Mouse (Mus musculus) cortical plate, adult 2 months (tissue): ENCODE measurements around the gene Spg20. TPM values are rescaled to one million over a fixed set of nuclear protein-coding genes. Genes with fewer than 3 reads are reported as not detected.
A peak's percentile ranks its signal among the peaks of the same experiment; 100 is the strongest.

ENCODE experiments used
- H3K27ac ChIP-seq: fragments of 200-500 bp; 2 replicates; pipeline ENCODE4 v1.5.1; 2012; ENCODE audit warnings: low read length, control low read depth, inconsistent platforms; ENCODE audit not compliant: insufficient read depth
- H3K4me1 ChIP-seq: fragments of 200-500 bp; 2 replicates; pipeline ENCODE4 v1.6.1; 2011; ENCODE audit warnings: low read length; ENCODE audit not compliant: control insufficient read depth, insufficient read depth
- H3K4me3 ChIP-seq: fragments of 200-500 bp; 2 replicates; pipeline ENCODE4 v1.5.1; 2011; ENCODE audit warnings: mild to moderate bottlenecking, low read length, control low read depth; ENCODE audit not compliant: insufficient read depth
- CTCF ChIP-seq: fragments of 200-500 bp; IDR thresholded peaks from 2 replicates; pipeline ENCODE4 v1.5.1; 2011; ENCODE audit warnings: mild to moderate bottlenecking, control low read depth, low read length; ENCODE audit not compliant: insufficient read depth; ENCODE audit errors: extremely low read depth
- POLR2A ChIP-seq: fragments of 200-500 bp; IDR thresholded peaks from 2 replicates; pipeline ENCODE4 v1.6.1; 2011; ENCODE audit warnings: mild to moderate bottlenecking, low read length, control low read depth; ENCODE audit not compliant: insufficient read depth; ENCODE audit errors: extremely low read depth
- polyA plus RNA-seq: library from polyadenylated mRNA; depleted of rRNA; stranded (reverse); fragments of >200 nt; gene quantifications from 2 replicates; pipeline ENCODE4 v1.2.3, GENCODE M21; 2012; rRNA removed

The Spg20 gene
- polyA plus RNA-seq = 19.5 and 20.2 TPM in 2 replicates

GRCm38 (mm10) chr3:55111935-55112709 lies at the start of gene Spg20:
Gene Spg20 (plus strand): TSS chr3:55112108.
- Histone ChIP-seq H3K4me1 (peaks cover 3% of the 10 kb centered on the region), H3K27ac (peak within 1 kb of the TSS; percentile 71; the same call in 1 of the 2 replicates), H3K4me3 (peak within 1 kb of the TSS; percentile 65)
- TF ChIP-seq POLR2A (peak; percentile 88), CTCF (peak; percentile 74)

- TF ChIP-seq POLR2A (no peak), CTCF (no peak)
- H3K4me3 ChIP-seq = no peak overlapping the region
- no peak overlapping the region for H3K27ac ChIP-seq
- peaks cover 2% of the 10 kb centered on the region for H3K4me1 ChIP-seq
These were observed 49.3 kb upstream of the Spg20 start for GRCm38 (mm10) chr3:55062653-55063052.

GRCm38 (mm10) chr3:55064396-55064795 lies 47.5 kb upstream of the Spg20 start:
- H3K27ac ChIP-seq = no peak overlapping the region
- peaks cover 5% of the 10 kb centered on the region for H3K4me1 ChIP-seq
- H3K4me3 ChIP-seq = no peak overlapping the region
- TF ChIP-seq POLR2A (no peak), CTCF (peak; percentile 92)

- Histone ChIP-seq H3K4me3 (no peak overlapping the region), H3K27ac (no peak overlapping the region), H3K4me1 (peaks cover 5% of the 10 kb centered on the region)
- TF ChIP-seq CTCF (no peak), POLR2A (no peak)
These were observed 45.9 kb upstream of the Spg20 start for GRCm38 (mm10) chr3:55065738-55066665.

GRCm38 (mm10) chr3:55066666-55067023 lies 45.3 kb upstream of the Spg20 start:
- Histone ChIP-seq H3K4me3 (no peak overlapping the region), H3K4me1 (peaks cover 5% of the 10 kb centered on the region), H3K27ac (no peak overlapping the region)
- no peak for TF ChIP-seq CTCF
- TF ChIP-seq POLR2A = no peak

- no peak for TF ChIP-seq CTCF
- TF ChIP-seq POLR2A = 0 out of 2 replicates have a peak, but pooled peaks have one; percentile 32
- Histone ChIP-seq H3K4me1 (peaks cover 5% of the 10 kb centered on the region), H3K4me3 (no peak overlapping the region), H3K27ac (no peak overlapping the region)
These were observed 44.0 kb upstream of the Spg20 start for GRCm38 (mm10) chr3:55067791-55068434.

GRCm38 (mm10) chr3:55074576-55075293 lies 37.2 kb upstream of the Spg20 start:
- no peak overlapping the region for H3K27ac ChIP-seq
- no peaks in the 10 kb centered on the region for H3K4me1 ChIP-seq
- TF ChIP-seq CTCF = no peak
- TF ChIP-seq POLR2A = no peak
- H3K4me3 ChIP-seq = no peak overlapping the region

GRCm38 (mm10) chr3:55075294-55075648 lies 36.6 kb upstream of the Spg20 start:
- H3K4me3 ChIP-seq = no peak overlapping the region
- H3K27ac ChIP-seq = no peak overlapping the region
- no peaks in the 10 kb centered on the region for H3K4me1 ChIP-seq
- TF ChIP-seq CTCF (no peak), POLR2A (no peak)

- Histone ChIP-seq H3K27ac (no peak overlapping the region), H3K4me3 (no peak overlapping the region), H3K4me1 (no peaks in the 10 kb centered on the region)
- no peak for TF ChIP-seq POLR2A
- no peak for TF ChIP-seq CTCF
These were observed 33.7 kb upstream of the Spg20 start for GRCm38 (mm10) chr3:55078233-55078632.
